Mouse (Mus musculus) right cerebral cortex, postnatal 36 days (tissue): ENCODE results near the gene Elf5.

Experiments used
- DNase-seq, 2 experiments: peaks; one replicate each; pipeline ENCODE4 v3.0.0; 2022; ENCODE audit warnings: low spot score in 2 of 2, mixed read lengths in 1 of 2

The Elf5 gene

GRCm38 (mm10) chr2:103476657-103477056, 65.2 kb downstream of the Elf5 start:
- DNase-seq = no peak

DNA sequence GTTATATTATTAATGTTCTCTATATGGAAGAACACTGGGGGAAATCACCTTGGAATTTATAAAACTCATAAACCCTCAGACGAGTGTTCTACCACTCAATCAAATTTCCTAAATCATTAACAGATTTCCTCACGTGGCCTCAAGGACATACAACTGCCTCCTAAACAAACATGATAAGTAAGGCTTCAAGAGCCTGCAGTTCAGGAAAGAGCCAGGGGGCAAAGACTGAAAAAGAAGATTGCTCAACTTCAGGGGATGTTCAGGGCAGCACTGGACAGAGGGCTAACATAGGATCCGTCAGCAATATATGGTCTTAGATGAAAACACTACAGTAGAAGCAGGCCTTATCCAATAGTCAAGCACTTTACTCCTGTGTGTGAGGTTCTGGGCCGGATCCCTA, 66.0 kb downstream of the Elf5 start:
- DNase-seq = no peak

GRCm38 (mm10) chr2:103478326-103478725, 66.8 kb downstream of the Elf5 start:
- DNase-seq = no peak

- no peak for DNase-seq
Observed at GRCm38 (mm10) chr2:103480240-103480639, 68.8 kb downstream of the Elf5 start.

DNA sequence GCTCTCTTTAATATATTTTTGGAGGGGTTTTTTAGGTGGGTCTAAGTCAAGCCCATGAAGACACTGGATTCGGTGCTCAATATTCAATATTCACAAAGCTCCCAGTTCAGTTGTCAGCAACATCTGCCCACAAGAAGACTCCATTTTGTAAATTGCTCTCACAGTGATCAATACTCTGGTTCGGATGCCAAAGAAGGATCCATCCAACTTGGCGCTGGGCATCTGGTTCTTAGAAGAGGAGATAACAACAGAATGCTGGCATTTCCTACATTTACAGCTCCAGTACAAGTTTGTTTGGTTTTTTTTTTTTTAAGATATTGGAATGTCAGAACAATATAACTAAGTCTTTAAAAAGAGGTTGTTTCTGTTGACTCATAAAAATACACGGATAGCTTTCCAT, 69.4 kb downstream of the Elf5 start:
- DNase-seq = no peak

DNA sequence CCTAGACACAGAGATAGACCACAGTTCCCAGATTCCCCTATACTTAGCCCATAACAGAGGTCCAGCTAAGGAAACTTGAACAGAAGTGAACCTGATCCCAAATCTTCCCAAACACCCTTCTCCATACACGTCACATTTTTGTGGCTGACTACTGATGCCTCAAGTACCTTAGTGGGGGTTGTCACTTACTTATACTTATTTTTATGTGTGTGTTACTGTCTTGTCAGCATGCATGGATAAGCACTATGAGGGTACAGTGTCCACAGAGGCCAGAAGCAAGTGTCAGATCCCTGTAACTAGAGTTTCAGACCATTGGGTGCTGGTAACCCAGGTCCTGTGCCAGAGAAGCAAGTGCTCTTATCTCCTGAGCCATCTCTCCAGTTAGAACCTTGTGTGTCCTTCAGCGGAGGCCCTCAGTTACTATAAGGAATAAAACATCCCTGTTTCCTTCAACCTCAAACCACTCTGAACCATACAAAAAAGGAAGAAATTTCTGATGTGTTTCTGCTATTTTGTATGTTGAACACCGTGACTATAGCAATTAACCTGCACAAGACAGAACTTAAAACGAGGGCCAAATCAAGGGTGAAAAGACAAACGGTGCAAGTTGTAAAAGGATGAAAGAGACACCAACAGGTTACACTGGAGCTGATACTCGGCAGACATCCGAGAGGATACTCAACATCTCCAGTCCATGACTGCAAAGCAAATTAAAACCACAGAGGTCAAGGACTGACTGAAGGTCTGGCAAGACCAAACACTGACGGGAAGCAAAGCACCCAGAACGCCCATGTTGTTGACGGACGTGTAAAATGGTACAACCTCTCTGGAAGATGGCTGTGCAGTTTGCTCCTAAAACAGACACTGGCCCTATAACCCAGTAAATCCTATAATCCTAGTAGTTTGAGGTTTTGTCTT, 70.1 kb downstream of the Elf5 start:
- DNase-seq = no peak

DNA sequence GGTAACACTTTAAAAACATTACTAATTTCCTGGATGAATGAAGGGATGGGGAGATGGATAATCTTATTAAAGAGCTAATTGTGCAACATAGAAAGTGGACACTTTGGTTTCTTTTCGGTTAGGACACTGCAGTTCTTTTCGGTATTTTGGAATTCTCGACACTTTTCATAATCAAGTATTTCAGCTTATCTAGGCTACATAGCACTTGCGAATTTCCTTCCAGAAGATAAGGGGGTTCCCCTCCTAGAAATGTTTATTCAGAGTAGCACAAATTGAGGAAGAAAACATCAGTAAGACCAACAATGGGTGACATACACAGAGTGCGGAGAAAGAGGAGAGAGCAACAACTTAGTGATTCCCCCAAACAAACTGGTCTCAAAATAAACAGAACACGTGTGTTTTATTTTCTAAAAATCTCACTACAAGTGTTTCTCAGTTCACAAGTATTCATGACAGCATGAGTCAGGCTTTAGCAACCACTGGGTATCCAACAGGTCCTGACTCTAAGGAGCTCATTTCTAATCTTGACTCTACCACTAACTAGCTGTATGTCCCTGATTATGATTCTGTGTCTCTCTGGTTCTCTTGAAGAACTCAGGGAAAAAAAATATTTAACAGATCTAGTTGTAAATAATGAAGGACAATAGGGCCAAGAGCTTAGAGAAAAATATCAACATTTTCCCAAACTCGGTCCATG, 71.9 kb downstream of the Elf5 start:
- DNase-seq = no peak

DNA sequence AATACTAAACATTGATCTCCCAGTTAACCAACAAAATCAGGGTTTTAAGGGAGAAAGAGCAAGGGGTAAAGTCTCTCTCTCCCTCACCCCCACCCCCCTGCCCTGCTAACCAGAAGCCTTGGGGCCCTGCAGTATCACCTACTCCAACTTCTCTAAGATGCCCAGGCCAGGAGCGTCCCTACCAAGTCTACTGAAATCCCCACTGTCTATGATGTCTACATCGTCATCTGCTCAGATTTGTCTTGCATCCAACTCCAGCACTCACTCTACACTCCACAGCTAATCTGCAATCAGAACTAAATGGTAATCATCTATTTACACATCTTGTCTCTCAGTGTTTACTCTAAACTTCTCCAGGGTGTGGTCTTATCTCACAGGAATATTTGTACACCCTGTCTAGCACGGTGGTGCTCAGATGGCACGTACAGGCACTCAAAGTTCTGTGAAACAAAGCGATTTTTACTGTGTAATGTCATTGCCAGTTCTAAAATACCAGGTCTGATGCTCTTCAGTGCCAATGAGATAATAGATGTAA, 72.6 kb downstream of the Elf5 start:
- DNase-seq = no peak

DNA sequence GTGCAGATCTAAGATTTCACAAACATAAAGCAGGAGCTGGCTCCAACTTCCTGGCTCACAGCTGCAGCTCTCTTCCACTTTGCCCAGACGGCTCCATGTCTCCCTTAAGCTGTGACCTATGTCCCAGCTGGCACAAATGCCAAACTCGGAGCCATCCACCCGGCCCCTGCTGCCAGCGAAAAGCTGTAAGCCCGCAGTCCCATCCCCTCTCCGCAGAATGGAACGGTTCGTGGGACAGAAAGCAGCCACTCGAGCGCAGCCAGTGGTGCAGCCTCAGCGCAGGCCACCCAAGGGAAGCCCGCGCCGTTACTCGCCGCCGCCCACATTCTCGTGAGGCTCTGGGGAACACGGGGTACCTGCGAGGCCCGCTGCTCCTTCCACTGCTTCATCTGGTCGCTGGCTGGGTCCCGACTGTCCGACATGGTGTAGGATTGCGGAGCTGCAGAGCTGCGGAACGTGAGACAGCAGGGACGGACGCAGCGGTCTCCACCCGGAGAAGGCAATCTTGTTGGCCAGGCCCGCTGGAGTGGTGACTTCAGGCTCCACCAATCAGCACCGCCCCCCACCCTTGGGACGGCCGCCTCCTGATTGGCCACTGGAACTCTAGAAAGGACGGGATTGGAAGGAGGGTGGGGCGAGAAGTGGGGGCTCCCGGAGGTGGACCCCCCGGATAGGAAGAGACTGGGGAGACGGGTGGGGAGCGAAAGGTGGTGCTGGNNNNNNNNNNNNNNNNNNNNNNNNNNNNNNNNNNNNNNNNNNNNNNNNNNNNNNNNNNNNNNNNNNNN, 73.3 kb downstream of the Elf5 start, which contains the start of gene Cat:
Gene Cat, minus strand, starts transcription at position 544 of the 785 bp plus-strand sequence.
- DNase-seq = peak; percentile 97

GRCm38 (mm10) chr2:103492526-103492925, 81.0 kb downstream of the Elf5 start:
- DNase-seq = no peak

GRCm38 (mm10) chr2:103493827-103494226, 82.3 kb downstream of the Elf5 start:
- no peak for DNase-seq

DNA sequence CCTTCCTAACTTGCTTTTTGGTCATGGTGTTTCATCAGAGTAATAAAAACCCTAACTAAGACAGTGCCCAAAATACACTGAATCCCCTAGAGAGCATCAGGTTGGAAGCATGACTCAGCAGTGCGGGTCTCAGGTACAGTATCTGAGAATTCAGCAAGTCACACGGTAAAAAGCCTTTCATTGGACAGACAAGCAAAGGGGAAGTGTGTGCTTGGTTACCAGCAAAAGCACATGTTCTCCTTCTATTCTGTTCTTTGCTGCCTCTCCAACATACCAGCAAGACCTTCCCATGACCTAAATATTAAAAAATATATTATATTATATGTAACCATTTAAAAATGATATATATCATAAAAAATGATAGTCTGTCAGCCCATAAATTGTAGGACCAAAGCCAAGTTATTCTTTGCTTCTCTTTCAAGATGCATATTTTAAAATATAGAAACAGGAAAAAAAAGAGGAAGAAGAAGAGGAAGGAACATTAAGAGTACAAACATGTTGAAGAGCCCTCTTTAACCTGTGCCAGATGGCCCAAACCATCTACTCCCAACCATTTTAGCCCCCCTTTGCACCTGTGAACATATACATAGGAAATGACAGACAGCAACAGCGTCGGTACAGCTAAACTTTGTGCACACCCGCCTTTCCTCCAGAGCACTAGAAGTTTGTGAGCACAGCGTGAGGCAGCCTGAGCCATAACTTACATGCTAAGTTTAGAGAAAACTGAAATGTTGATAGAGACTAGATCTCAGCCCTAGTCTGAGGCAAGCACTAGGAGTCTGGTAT, 84.3 kb downstream of the Elf5 start:
- no peak for DNase-seq
